Mouse (Mus musculus) left cerebral cortex, adult 11 months (tissue): Measurements from ENCODE around the gene Tnnt3.

Experiments used
- DNase-seq: peaks from one replicate; pipeline ENCODE4 v3.0.0; 2022; ENCODE audit warnings: low spot score

The Tnnt3 gene

DNA sequence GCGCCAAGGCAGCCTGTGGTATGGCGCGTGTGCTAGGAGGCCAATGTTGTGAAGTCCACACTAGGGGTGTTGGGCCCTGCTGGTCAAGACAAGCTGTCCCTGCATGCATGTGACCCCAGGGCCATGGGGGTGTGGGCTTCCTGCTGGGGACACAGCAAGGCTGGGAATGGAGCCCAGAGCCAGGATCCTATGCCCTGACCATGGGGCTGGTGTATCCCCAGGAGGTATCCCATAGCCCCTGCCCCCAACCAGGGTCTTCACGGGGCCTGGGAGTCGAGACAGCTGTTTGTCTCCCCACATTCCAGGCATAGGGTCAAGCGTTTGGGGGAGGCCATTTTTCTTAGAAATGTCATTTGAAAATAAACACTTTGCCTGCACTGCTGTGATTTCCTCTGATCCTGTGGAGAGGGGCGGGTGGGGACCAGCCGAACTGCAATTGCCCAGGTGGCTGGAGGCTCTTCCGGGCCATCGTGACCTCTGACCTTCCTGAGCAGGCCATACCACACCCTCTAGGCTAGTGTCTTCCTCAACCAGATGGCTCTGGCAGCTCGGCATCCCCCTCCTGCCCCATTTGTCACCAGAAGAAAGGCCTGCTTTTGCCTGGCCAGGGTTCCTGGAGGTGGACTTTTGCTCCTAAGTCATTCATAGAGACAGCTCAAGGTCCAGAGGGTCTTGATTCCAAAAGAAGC lies 66.5 kb downstream of the Tnnt3 start:
- no peak for DNase-seq
